Mouse (Mus musculus): ENCODE results near the gene Mtrf1. TPM values are rescaled to one million over a fixed set of nuclear protein-coding genes. Genes with fewer than 3 reads are reported as not detected.

Mtrf1 gene
- polyA plus RNA-seq (2015; fragmentation: Nextera tagmentation; extraction: Ambion mirVana), result 12.2 and 12.8 TPM in 2 replicates

GRCm38 (mm10) chr14:79397321-79398122, at the start of gene Mtrf1:
Gene Mtrf1, plus strand, starts transcription at chr14:79397772.
- peak; percentile 95 for ATAC-seq (ENCODE audit: low FRiP score)
- Histone ChIP-seq H3K27me3 (replicated peaks) (no peaks in the 10 kb centered on the region), H3K27ac (replicated peaks) (peak within 1 kb of the TSS; percentile 96), H3K4me2 (peak within 1 kb of the TSS; percentile 68), H3K4me3 (replicated peaks) (peak within 1 kb of the TSS; percentile 65), H3K9ac (replicated peaks) (peak within 1 kb of the TSS; percentile 58), H3K36me3 (peaks cover 14% of the 10 kb centered on the region), H3K4me1 (peaks cover 10% of the 10 kb centered on the region; the same call in 1 of the 2 replicates), H3K9me3 (replicated peaks) (no peaks in the 10 kb centered on the region)
- WGBS, result 21% methylated on average over 23 of the region's 23 CpGs

GRCm38 (mm10) chr14:79358055-79358454, 39.5 kb upstream of the Mtrf1 start:
- H3K27ac ChIP-seq (replicated peaks), result no peak overlapping the region
- H3K9ac ChIP-seq (replicated peaks), result no peak overlapping the region
- H3K4me1 ChIP-seq, result no peaks in the 10 kb centered on the region
- H3K36me3 ChIP-seq, result peaks cover 25% of the 10 kb centered on the region
- H3K9me3 ChIP-seq (replicated peaks), result no peaks in the 10 kb centered on the region
- no peaks in the 10 kb centered on the region for H3K27me3 ChIP-seq (replicated peaks)
- no peak overlapping the region for H3K4me2 ChIP-seq
- WGBS, result 93% methylated on average over 2 of the region's 2 CpGs
- H3K4me3 ChIP-seq (replicated peaks), result no peak overlapping the region
- ATAC-seq (ENCODE audit: low FRiP score), result no peak

GRCm38 (mm10) chr14:79377041-79377440, 20.5 kb upstream of the Mtrf1 start:
- Histone ChIP-seq H3K4me2 (no peak overlapping the region), H3K4me1 (no peaks in the 10 kb centered on the region), H3K9ac (replicated peaks) (no peak overlapping the region), H3K4me3 (replicated peaks) (no peak overlapping the region), H3K36me3 (peaks cover 14% of the 10 kb centered on the region; the same call in 1 of the 2 replicates), H3K27me3 (replicated peaks) (no peaks in the 10 kb centered on the region), H3K9me3 (replicated peaks) (no peaks in the 10 kb centered on the region), H3K27ac (replicated peaks) (no peak overlapping the region)
- no peak for ATAC-seq (ENCODE audit: low FRiP score)

GRCm38 (mm10) chr14:79383120-79383519, 14.5 kb upstream of the Mtrf1 start:
- H3K9ac ChIP-seq (replicated peaks), result no peak overlapping the region

GRCm38 (mm10) chr14:79388304-79388703, 9.3 kb upstream of the Mtrf1 start:
- Histone ChIP-seq H3K36me3 (peaks cover 4% of the 10 kb centered on the region; the same call in 1 of the 2 replicates), H3K27ac (replicated peaks) (no peak overlapping the region), H3K4me2 (no peak overlapping the region), H3K4me3 (replicated peaks) (no peak overlapping the region), H3K27me3 (replicated peaks) (no peaks in the 10 kb centered on the region), H3K4me1 (peaks cover 16% of the 10 kb centered on the region), H3K9me3 (replicated peaks) (no peaks in the 10 kb centered on the region), H3K9ac (replicated peaks) (no peak overlapping the region)
- 93% methylated on average over 3 of the region's 3 CpGs for WGBS
- no peak for ATAC-seq (ENCODE audit: low FRiP score)

More at GRCm38 (mm10) chr14:79383120-79383519, 14.5 kb upstream of the Mtrf1 start:
- H3K4me3 ChIP-seq (replicated peaks), result no peak overlapping the region
- no peak for ATAC-seq (ENCODE audit: low FRiP score)
- H3K27me3 ChIP-seq (replicated peaks), result no peaks in the 10 kb centered on the region
- H3K27ac ChIP-seq (replicated peaks), result no peak overlapping the region
- peaks cover 15% of the 10 kb centered on the region; the same call in 1 of the 2 replicates for H3K36me3 ChIP-seq
- H3K4me2 ChIP-seq, result no peak overlapping the region
- H3K9me3 ChIP-seq (replicated peaks), result no peaks in the 10 kb centered on the region
- no peaks in the 10 kb centered on the region for H3K4me1 ChIP-seq
- WGBS, result 95% methylated on average over 7 of the region's 7 CpGs

- H3K9ac ChIP-seq (replicated peaks), result peak overlapping the region; percentile 78
- no peaks in the 10 kb centered on the region for H3K9me3 ChIP-seq (replicated peaks)
- peak overlapping the region; percentile 88 for H3K4me3 ChIP-seq (replicated peaks)
- peak overlapping the region; percentile 92 for H3K27ac ChIP-seq (replicated peaks)
- ATAC-seq (ENCODE audit: low FRiP score), result peak; percentile 7; the same call in 1 of the 2 replicates
- 1% methylated on average over 16 of the region's 16 CpGs for WGBS
- peaks cover 16% of the 10 kb centered on the region for H3K4me1 ChIP-seq
- no peaks in the 10 kb centered on the region for H3K27me3 ChIP-seq (replicated peaks)
- peak overlapping the region; percentile 84 for H3K4me2 ChIP-seq
- H3K36me3 ChIP-seq, result peaks cover 3% of the 10 kb centered on the region; the same call in 1 of the 2 replicates
Observed at GRCm38 (mm10) chr14:79389438-79390264, 7.9 kb upstream of the Mtrf1 start.

GRCm38 (mm10) chr14:79390265-79390926, 7.2 kb upstream of the Mtrf1 start, which contains the start of gene Naa16:
Gene Naa16, minus strand, starts transcription at chr14:79390778.
- Histone ChIP-seq H3K9ac (replicated peaks) (peak within 1 kb of the TSS; percentile 78), H3K4me1 (peaks cover 16% of the 10 kb centered on the region), H3K27me3 (replicated peaks) (no peaks in the 10 kb centered on the region), H3K4me3 (replicated peaks) (peak within 1 kb of the TSS; percentile 88), H3K4me2 (peak within 1 kb of the TSS; percentile 84), H3K9me3 (replicated peaks) (no peaks in the 10 kb centered on the region), H3K27ac (replicated peaks) (peak within 1 kb of the TSS; percentile 92), H3K36me3 (peaks cover 3% of the 10 kb centered on the region; the same call in 1 of the 2 replicates)
- WGBS, result under 1% methylated on average over 64 of the region's 71 CpGs
- ATAC-seq (ENCODE audit: low FRiP score), result peak; percentile 95

- WGBS, result 75% methylated on average over 1 of the region's 1 CpGs
- Histone ChIP-seq H3K36me3 (no peaks in the 10 kb centered on the region), H3K9me3 (replicated peaks) (no peaks in the 10 kb centered on the region), H3K4me1 (peaks cover 22% of the 10 kb centered on the region), H3K9ac (replicated peaks) (no peak overlapping the region), H3K27ac (replicated peaks) (no peak overlapping the region), H3K4me3 (replicated peaks) (no peak overlapping the region), H3K4me2 (no peak overlapping the region), H3K27me3 (replicated peaks) (no peaks in the 10 kb centered on the region)
- ATAC-seq (ENCODE audit: low FRiP score), result no peak
Observed at GRCm38 (mm10) chr14:79393289-79393688, 4.3 kb upstream of the Mtrf1 start.

GRCm38 (mm10) chr14:79394564-79394963, 3.0 kb upstream of the Mtrf1 start:
- no peak for ATAC-seq (ENCODE audit: low FRiP score)
- H3K27ac ChIP-seq (replicated peaks), result no peak overlapping the region
- no peaks in the 10 kb centered on the region for H3K9me3 ChIP-seq (replicated peaks)
- no peaks in the 10 kb centered on the region for H3K36me3 ChIP-seq
- peaks cover 16% of the 10 kb centered on the region for H3K4me1 ChIP-seq
- no peak overlapping the region for H3K4me2 ChIP-seq
- H3K4me3 ChIP-seq (replicated peaks), result no peak overlapping the region
- H3K9ac ChIP-seq (replicated peaks), result no peak overlapping the region
- H3K27me3 ChIP-seq (replicated peaks), result no peaks in the 10 kb centered on the region

GRCm38 (mm10) chr14:79407641-79408040, 10.1 kb downstream of the Mtrf1 start:
- H3K27ac ChIP-seq (replicated peaks), result no peak overlapping the region
- H3K4me3 ChIP-seq (replicated peaks), result no peak overlapping the region
- H3K4me1 ChIP-seq, result no peaks in the 10 kb centered on the region
- WGBS, result 88% methylated on average over 2 of the region's 2 CpGs
- no peak overlapping the region for H3K9ac ChIP-seq (replicated peaks)
- peaks cover 23% of the 10 kb centered on the region; the same call in 1 of the 2 replicates for H3K36me3 ChIP-seq
- H3K4me2 ChIP-seq, result no peak overlapping the region
- H3K9me3 ChIP-seq (replicated peaks), result no peaks in the 10 kb centered on the region
- H3K27me3 ChIP-seq (replicated peaks), result no peaks in the 10 kb centered on the region
- ATAC-seq (ENCODE audit: low FRiP score), result no peak

GRCm38 (mm10) chr14:79409278-79409830, 11.8 kb downstream of the Mtrf1 start:
- ATAC-seq (ENCODE audit: low FRiP score), result no peak
- Histone ChIP-seq H3K9me3 (replicated peaks) (no peaks in the 10 kb centered on the region), H3K27ac (replicated peaks) (no peak overlapping the region), H3K4me1 (no peaks in the 10 kb centered on the region), H3K4me2 (no peak overlapping the region), H3K27me3 (replicated peaks) (no peaks in the 10 kb centered on the region), H3K4me3 (replicated peaks) (no peak overlapping the region), H3K9ac (replicated peaks) (no peak overlapping the region), H3K36me3 (peaks cover 24% of the 10 kb centered on the region)
- WGBS, result 96% methylated on average over 6 of the region's 6 CpGs
